Mouse (Mus musculus) ES-E14 (cell line): ENCODE data around the gene Fgf2.

Experiments used
- CHD2 ChIP-seq: IDR thresholded peaks from 2 replicates; pipeline ENCODE4 v1.6.1; 2014; ENCODE audit warnings: mild to moderate bottlenecking, low read depth, low read length, inconsistent platforms
- HCFC1 ChIP-seq: IDR thresholded peaks from 2 replicates; pipeline ENCODE4 v1.6.1; 2012; ENCODE audit warnings: low read length, inconsistent platforms, borderline replicate concordance; ENCODE audit not compliant: insufficient read depth
- MAFK ChIP-seq: IDR thresholded peaks from 2 replicates; pipeline ENCODE4 v1.6.1; 2014; ENCODE audit warnings: mild to moderate bottlenecking, low read depth, low read length, inconsistent platforms; ENCODE audit not compliant: insufficient read depth
- ZC3H11A ChIP-seq: IDR thresholded peaks from 2 replicates; pipeline ENCODE4 v1.6.1; 2012; ENCODE audit warnings: low read depth, mild to moderate bottlenecking, inconsistent platforms, low read length, borderline replicate concordance
- ZNF384 ChIP-seq: IDR thresholded peaks from 2 replicates; pipeline ENCODE4 v1.6.1; 2012; ENCODE audit warnings: low read depth, low read length, inconsistent platforms

DNA sequence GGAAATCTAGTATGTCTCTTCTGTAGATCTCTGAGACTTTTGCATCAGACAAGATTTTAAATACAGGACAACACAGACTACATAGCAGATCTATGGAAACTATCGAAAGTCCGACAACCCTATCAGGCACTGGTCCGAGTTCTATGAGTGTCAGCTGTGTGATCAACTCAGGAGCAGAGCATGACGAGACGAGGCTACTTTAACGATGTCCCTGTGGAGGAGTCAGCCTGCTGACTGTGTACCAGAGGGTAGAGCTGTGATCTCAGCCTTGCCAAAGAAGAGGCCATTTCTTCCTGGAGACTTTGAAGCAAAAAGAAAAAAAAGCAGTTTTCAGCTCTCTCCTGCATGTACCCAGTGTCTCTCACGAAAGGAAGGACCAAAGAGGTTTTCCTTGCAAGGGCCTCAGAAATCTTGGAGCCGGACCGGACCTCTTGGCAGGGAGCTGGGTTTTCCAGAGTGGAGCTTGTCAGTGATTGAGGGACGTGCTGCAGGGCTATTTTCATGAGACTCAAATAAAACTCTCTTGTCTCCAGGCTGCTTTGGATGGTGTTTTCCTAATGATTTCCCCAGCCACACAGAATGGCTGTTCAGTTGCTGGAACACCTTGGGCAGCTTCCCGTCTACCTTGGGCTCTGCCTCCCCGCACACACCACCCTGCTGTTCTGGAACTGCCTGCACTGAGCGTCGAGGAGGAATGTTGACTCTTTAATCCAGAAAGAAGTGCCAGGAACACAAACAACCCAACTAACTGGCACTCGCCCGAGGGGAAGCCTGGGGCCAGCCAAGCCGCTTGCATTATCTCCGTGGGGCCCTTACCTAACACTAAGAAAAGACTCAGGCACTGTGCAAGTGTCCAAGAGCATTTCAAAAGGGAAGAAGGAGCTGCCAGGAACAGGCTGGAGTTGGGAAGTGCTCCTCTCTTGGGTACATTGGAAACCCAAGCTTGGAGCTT is 32.1 kb downstream of the Fgf2 start:
- TF ChIP-seq CHD2 (no peak), ZC3H11A (no peak), ZNF384 (no peak), MAFK (no peak), HCFC1 (no peak)
